Mouse (Mus musculus): ENCODE measurements at regions not wholly inside any gene's neighbourhood (a gene's known extent, or its start where the extent isn't known, plus 50 kb on each side); places are given as distances from the start of the nearest gene placed in this dataset.

DNA sequence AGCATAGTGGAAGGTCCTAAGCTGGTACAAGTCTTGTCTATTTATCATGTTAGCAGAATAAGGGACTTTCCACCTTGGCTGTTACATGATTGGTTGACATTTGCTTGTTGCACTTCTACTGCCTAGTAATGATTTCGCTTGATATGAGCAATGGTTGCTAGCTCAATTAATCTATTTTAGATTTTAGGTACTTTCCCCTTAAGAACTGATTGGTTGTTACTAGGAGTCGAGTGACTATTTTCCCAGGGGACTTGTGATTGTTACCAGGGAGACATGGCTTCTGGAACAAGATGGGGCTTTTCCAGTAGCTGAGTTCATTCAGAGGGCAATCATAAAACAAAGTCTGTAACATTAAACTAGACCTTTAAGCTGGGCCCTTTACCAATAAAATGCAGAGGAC, 100.9 kb downstream of the Nup35 start:
- H3K27ac ChIP-seq (ENCODE audit: insufficient read depth, low read length), result no peak overlapping the region
- TF ChIP-seq POLR2A (IDR thresholded peaks at IDR 0.05; ENCODE audit: extremely low read depth, insufficient read depth, low read length) (no peak), CTCF (IDR thresholded peaks at IDR 0.05; ENCODE audit: extremely low read depth, insufficient read depth, low read length) (no peak)
- no peak overlapping the region for H3K4me3 ChIP-seq (ENCODE audit: insufficient read depth, low read length)
- no peaks in the 10 kb centered on the region for H3K4me1 ChIP-seq (ENCODE audit: control insufficient read depth, insufficient read depth, low read length)

GRCm38 (mm10) chr2:80724085-80724484, 107.0 kb downstream of the Nup35 start:
- no peak for TF ChIP-seq POLR2A (IDR thresholded peaks at IDR 0.05; ENCODE audit: extremely low read depth, insufficient read depth, low read length)
- no peak for TF ChIP-seq CTCF (IDR thresholded peaks at IDR 0.05; ENCODE audit: extremely low read depth, insufficient read depth, low read length)
- no peak overlapping the region for H3K27ac ChIP-seq (ENCODE audit: insufficient read depth, low read length)
- no peak overlapping the region for H3K4me3 ChIP-seq (ENCODE audit: insufficient read depth, low read length)
- H3K4me1 ChIP-seq (ENCODE audit: control insufficient read depth, insufficient read depth, low read length), result no peaks in the 10 kb centered on the region; the same call in 1 of the 2 replicates

GRCm38 (mm10) chr2:80731324-80731723, 114.3 kb downstream of the Nup35 start:
- H3K4me3 ChIP-seq (ENCODE audit: insufficient read depth, low read length), result no peak overlapping the region
- no peak for TF ChIP-seq POLR2A (IDR thresholded peaks at IDR 0.05; ENCODE audit: extremely low read depth, insufficient read depth, low read length)
- TF ChIP-seq CTCF (IDR thresholded peaks at IDR 0.05; ENCODE audit: extremely low read depth, insufficient read depth, low read length), result no peak

DNA sequence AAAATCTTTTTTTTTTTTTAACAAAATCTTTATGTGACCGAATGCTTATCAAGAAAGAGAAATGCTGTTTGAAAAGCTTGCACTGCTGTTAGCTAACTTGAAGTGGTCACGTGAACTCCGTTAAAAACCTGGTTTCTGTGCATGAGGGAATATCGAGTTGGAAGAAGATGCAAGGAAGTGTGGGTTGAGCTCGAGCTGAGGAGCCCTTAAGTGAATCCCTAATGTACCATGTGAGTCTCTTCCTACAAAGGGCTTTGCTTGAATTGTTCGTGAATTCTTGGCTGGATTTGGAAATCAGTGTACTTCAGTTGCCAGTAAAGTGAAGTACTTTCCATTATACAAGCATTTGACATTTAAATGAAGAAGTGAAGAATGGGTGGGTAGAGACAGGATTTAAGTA, 129.7 kb downstream of the Nup35 start:
- H3K27ac ChIP-seq (ENCODE audit: insufficient read depth, low read length), result no peak overlapping the region
- no peaks in the 10 kb centered on the region for H3K4me1 ChIP-seq (ENCODE audit: control insufficient read depth, insufficient read depth, low read length)
- no peak overlapping the region for H3K4me3 ChIP-seq (ENCODE audit: insufficient read depth, low read length)
- TF ChIP-seq CTCF (IDR thresholded peaks at IDR 0.05; ENCODE audit: extremely low read depth, insufficient read depth, low read length), result no peak
- no peak for TF ChIP-seq POLR2A (IDR thresholded peaks at IDR 0.05; ENCODE audit: extremely low read depth, insufficient read depth, low read length)

More at GRCm38 (mm10) chr2:80731324-80731723, 114.3 kb downstream of the Nup35 start:
- no peaks in the 10 kb centered on the region for H3K4me1 ChIP-seq (ENCODE audit: control insufficient read depth, insufficient read depth, low read length)
- no peak overlapping the region for H3K27ac ChIP-seq (ENCODE audit: insufficient read depth, low read length)

DNA sequence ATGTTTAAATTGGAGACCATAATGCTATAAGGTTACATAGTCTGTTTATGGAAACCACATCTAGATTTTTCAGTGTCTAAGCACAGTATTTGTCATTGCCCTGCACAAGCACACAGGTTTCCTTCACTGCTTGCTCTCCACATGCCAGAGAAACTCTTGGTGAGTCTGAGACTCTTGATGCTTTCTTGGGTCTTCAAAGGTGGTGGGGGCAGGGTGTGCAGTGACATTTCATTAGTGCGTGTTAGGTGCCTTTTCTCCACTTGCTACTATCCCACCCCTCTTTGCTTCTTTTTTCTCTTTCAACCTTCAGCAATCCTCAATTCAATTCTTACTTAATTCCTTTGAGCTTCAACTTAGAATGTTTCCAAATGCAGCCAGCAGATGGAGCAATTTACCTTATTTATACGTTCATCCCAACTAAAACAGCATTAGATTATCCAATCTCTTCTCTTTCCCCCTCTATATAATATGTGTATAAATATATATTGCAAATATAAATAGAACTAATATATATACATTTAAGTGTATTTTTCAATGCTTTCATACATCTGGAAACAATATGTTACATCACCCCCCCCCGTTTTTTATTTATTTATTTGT, 145.1 kb downstream of the Nup35 start:
- Histone ChIP-seq H3K4me1 (ENCODE audit: control insufficient read depth, insufficient read depth, low read length) (no peaks in the 10 kb centered on the region), H3K4me3 (ENCODE audit: insufficient read depth, low read length) (no peak overlapping the region), H3K27ac (ENCODE audit: insufficient read depth, low read length) (no peak overlapping the region)
- TF ChIP-seq CTCF (IDR thresholded peaks at IDR 0.05; ENCODE audit: extremely low read depth, insufficient read depth, low read length) (no peak), POLR2A (IDR thresholded peaks at IDR 0.05; ENCODE audit: extremely low read depth, insufficient read depth, low read length) (no peak)

DNA sequence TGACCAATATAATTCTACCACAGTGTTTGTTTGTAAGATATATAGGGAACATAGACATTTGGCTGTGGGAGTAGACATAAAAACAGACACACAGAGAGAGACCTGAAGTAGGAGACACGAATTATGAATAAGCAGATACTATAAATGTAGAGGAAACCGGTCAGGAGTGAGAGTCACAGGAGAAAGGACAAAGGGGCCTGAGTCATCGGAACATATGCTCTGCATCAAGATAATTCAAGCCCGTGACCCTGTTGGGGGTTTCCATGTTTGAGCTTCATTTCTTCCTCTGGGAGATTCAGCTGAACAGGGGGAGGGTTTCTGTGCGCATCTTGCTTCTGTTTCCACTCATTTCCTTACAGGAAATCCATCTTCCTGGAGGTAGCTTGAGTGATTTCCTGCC, 154.1 kb downstream of the Nup35 start:
- Histone ChIP-seq H3K4me1 (ENCODE audit: control insufficient read depth, insufficient read depth, low read length) (0 out of 2 replicates have a peak, but pooled peaks cover 1% of the 10 kb centered on the region), H3K4me3 (ENCODE audit: insufficient read depth, low read length) (no peak overlapping the region), H3K27ac (ENCODE audit: insufficient read depth, low read length) (no peak overlapping the region)
- TF ChIP-seq POLR2A (IDR thresholded peaks at IDR 0.05; ENCODE audit: extremely low read depth, insufficient read depth, low read length), result no peak
- TF ChIP-seq CTCF (IDR thresholded peaks at IDR 0.05; ENCODE audit: extremely low read depth, insufficient read depth, low read length), result no peak

DNA sequence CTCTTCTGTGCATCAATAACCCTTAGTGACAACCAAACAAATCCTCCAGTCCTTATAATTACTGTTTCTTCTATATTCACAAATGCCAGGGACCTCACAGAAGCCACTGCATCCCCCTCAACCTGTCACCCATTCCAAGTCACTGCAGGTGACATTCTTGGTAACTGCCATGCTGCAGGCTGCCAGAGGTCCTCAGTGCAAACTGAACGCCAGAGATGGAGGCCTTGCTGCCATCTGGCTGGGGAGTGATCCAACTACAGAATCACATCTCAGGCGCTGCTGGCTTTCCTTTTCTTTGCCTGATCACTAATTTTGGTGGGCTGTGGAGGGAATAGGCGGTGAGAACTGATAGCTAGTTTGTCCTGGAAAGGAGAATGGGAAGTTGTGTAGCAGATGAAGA, 155.4 kb downstream of the Nup35 start:
- H3K4me3 ChIP-seq (ENCODE audit: insufficient read depth, low read length), result no peak overlapping the region
- H3K4me1 ChIP-seq (ENCODE audit: control insufficient read depth, insufficient read depth, low read length), result 0 out of 2 replicates have a peak, but pooled peaks cover 1% of the 10 kb centered on the region
- TF ChIP-seq CTCF (IDR thresholded peaks at IDR 0.05; ENCODE audit: extremely low read depth, insufficient read depth, low read length) (no peak), POLR2A (IDR thresholded peaks at IDR 0.05; ENCODE audit: extremely low read depth, insufficient read depth, low read length) (no peak)

DNA sequence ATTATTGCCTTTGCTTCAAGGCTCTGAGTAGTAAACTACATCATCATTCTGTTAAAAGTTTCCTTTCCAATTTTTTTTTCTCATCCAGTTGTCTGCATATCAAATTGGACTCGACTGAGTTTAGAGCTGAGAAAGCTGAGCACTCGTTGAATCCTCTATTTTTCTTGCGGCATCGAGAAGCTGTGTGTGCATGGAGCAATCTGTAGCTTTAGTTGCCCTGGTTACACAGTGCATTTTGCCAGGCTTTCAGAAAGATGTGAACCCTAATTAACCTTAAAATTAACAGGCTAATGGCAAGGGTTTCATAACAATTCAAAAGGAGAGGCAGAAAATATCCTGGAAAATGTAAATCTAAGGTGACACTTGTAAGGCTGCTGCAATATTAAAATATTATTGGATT, 169.3 kb downstream of the Nup35 start:
- H3K27ac ChIP-seq (ENCODE audit: insufficient read depth, low read length), result no peak overlapping the region
- H3K4me3 ChIP-seq (ENCODE audit: insufficient read depth, low read length), result no peak overlapping the region
- TF ChIP-seq CTCF (IDR thresholded peaks at IDR 0.05; ENCODE audit: extremely low read depth, insufficient read depth, low read length) (no peak), POLR2A (IDR thresholded peaks at IDR 0.05; ENCODE audit: extremely low read depth, insufficient read depth, low read length) (no peak)
- H3K4me1 ChIP-seq (ENCODE audit: control insufficient read depth, insufficient read depth, low read length), result no peaks in the 10 kb centered on the region

More for the DNA sequence above, 155.4 kb downstream of the Nup35 start:
- H3K27ac ChIP-seq (ENCODE audit: insufficient read depth, low read length), result no peak overlapping the region

DNA sequence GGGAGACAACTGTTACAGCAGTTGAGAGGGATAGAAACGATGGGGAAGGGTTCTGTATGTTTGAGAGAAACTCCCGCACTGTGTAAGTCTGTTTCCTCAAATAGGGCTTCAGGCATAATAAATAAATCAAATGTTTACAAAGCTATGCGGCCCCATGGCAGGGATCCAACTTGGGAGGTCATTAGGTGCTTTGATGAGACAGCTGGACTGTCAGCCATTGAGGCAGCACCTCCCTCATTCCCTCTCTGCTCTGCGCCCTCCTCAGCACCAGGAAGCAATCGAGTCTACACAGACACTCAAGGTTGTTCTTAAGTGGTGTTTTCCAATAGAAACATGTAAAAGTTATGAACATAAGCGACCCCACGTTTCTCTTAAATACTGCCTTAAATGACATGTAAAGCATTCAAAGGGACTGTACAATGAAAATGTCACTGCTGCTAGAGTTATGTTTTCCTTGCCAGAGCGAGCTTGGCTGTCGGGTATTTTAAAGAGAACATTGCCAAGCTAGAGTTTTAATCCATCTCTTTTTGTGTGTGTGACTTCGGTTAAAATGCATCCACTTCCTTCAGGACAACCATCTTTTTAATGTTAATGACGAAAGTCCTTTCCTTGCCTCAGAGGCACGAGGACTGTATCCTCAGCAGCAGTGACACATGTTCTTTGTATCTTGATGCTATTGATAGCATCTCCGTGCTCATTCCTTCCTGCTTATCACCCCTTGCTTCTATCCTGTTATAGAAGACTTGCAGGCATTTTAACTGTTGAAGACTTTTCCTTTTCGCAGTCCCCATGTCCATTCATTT, 176.5 kb downstream of the Nup35 start:
- H3K4me1 ChIP-seq (ENCODE audit: control insufficient read depth, insufficient read depth, low read length), result no peaks in the 10 kb centered on the region
- no peak overlapping the region for H3K27ac ChIP-seq (ENCODE audit: insufficient read depth, low read length)
- no peak overlapping the region for H3K4me3 ChIP-seq (ENCODE audit: insufficient read depth, low read length)
- no peak for TF ChIP-seq CTCF (IDR thresholded peaks at IDR 0.05; ENCODE audit: extremely low read depth, insufficient read depth, low read length)
- no peak for TF ChIP-seq POLR2A (IDR thresholded peaks at IDR 0.05; ENCODE audit: extremely low read depth, insufficient read depth, low read length)

GRCm38 (mm10) chr2:80794148-80794507, 177.1 kb downstream of the Nup35 start:
- H3K27ac ChIP-seq (ENCODE audit: insufficient read depth, low read length), result no peak overlapping the region
- no peak overlapping the region for H3K4me3 ChIP-seq (ENCODE audit: insufficient read depth, low read length)
- TF ChIP-seq CTCF (IDR thresholded peaks at IDR 0.05; ENCODE audit: extremely low read depth, insufficient read depth, low read length) (no peak), POLR2A (IDR thresholded peaks at IDR 0.05; ENCODE audit: extremely low read depth, insufficient read depth, low read length) (no peak)
- no peaks in the 10 kb centered on the region for H3K4me1 ChIP-seq (ENCODE audit: control insufficient read depth, insufficient read depth, low read length)
